Comparison of ENCODE assay signal across 10 mouse cellular contexts in the genomic region with DNA sequence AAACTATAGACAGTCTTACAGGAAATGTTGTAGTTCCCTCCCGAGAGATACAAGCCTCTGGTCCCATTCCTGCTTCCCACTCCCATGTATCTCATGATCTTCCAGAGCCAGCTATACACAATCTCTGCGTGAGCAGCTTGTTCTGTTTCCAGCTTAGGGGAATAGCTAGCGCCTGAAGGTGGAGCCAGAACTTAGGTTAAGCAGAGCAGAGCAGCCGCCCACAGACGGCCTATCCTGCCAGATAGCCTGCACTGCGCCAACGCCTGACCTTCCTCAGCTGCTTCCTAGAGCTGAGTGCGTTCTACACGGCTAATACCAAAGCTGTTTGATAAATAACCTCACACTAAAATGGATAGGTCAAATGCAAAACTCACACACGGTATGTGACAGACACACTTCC. TPM values are rescaled to one million over a fixed set of nuclear protein-coding genes. Genes with fewer than 3 reads are reported as not detected.
DNase-seq lines count a peak whose midpoint lies in the region; ATAC-seq and TF ChIP-seq lines count a peak whose summit lies in the region.
"Had no signal": no experiment of that assay in that cellular context is flagged by ENCODE, and none has a peak within 500 bp of the region (broad histone marks: within the 10 kb centered on the region; RNA-seq: fewer than 3 reads in every experiment).

No protein-coding gene starts in this region.

- H3K27me3 ChIP-seq in lung, embryonic 15.5 days, result no peaks in the 10 kb centered on the region
- no peaks in the 10 kb centered on the region for H3K27me3 ChIP-seq in lung, embryonic 16.5 days (ENCODE audit: control insufficient read depth, insufficient read depth, low read depth, low read length)
- H3K27me3 ChIP-seq in midbrain, embryonic 15.5 days (replicated peaks), result no peaks in the 10 kb centered on the region
- H3K27me3 ChIP-seq: heart, embryonic 13.5 days; limb, embryonic 13.5 days had no signal

- H3K9me3 ChIP-seq in lung, embryonic 15.5 days, result no peaks in the 10 kb centered on the region
- no peaks in the 10 kb centered on the region for H3K9me3 ChIP-seq in lung, embryonic 16.5 days (ENCODE audit: control insufficient read depth, low read length)
- no peaks in the 10 kb centered on the region for H3K9me3 ChIP-seq in midbrain, embryonic 15.5 days
- H3K9me3 ChIP-seq: heart, embryonic 13.5 days; limb, embryonic 13.5 days had no signal

- H3K4me2 ChIP-seq in lung, embryonic 15.5 days, result no peak overlapping the region
- no peak overlapping the region for H3K4me2 ChIP-seq in lung, embryonic 16.5 days (ENCODE audit: low read depth, low read length)
- H3K4me2 ChIP-seq in midbrain, embryonic 15.5 days, result no peak overlapping the region
- H3K4me2 ChIP-seq: heart, embryonic 13.5 days; limb, embryonic 13.5 days had no signal

- TF ChIP-seq CTCF in brain, embryonic 14.5 days (IDR thresholded peaks at IDR 0.05; ENCODE audit: borderline replicate concordance, extremely low read depth, insufficient read depth, insufficient read length), result peak; percentile 8; the same call in 1 of the 2 replicates

- H3K36me3 ChIP-seq in lung, embryonic 15.5 days, result peaks cover 4% of the 10 kb centered on the region; the same call in 1 of the 2 replicates
- 0 out of 2 replicates have a peak, but pooled peaks cover 3% of the 10 kb centered on the region for H3K36me3 ChIP-seq in lung, embryonic 16.5 days (ENCODE audit: control insufficient read depth, insufficient read depth, low read length)
- H3K36me3 ChIP-seq in midbrain, embryonic 15.5 days (replicated peaks), result no peaks in the 10 kb centered on the region

- no peak overlapping the region for H3K9ac ChIP-seq in lung, embryonic 15.5 days
- no peak overlapping the region for H3K9ac ChIP-seq in lung, embryonic 16.5 days (ENCODE audit: low read length)
- H3K9ac ChIP-seq in midbrain, embryonic 15.5 days, result no peak overlapping the region
- H3K9ac ChIP-seq: heart, embryonic 13.5 days; limb, embryonic 13.5 days had no signal

- no peak for DNase-seq in lung, postnatal 36 days
- DNase-seq in brain, embryonic 14.5 days (ENCODE audit: low read depth), result peak; percentile 35
- DNase-seq in heart, adult 8-10 months (ENCODE audit: low spot score), result peak; percentile 50
- DNase-seq in T-cell, adult 2 months (ENCODE audit: low spot score), result no peak
- no peak for DNase-seq in thymus, postnatal 25 days

- no peak for TF ChIP-seq POLR2A in brain, embryonic 14.5 days (IDR thresholded peaks at IDR 0.05; ENCODE audit: borderline replicate concordance, extremely low read depth, insufficient read depth, insufficient read length, poor library complexity, severe bottlenecking)

- 50% methylated on average over 10 of the region's 10 CpGs for WGBS in lung, embryonic 15.5 days
- WGBS in lung, embryonic 16.5 days, result 47% methylated on average over 10 of the region's 10 CpGs
- WGBS in midbrain, embryonic 15.5 days, result 75% methylated on average over 10 of the region's 10 CpGs

- no peaks in the 10 kb centered on the region for H3K4me1 ChIP-seq in lung, embryonic 15.5 days
- 0 out of 2 replicates have a peak, but pooled peaks cover 3% of the 10 kb centered on the region for H3K4me1 ChIP-seq in lung, embryonic 16.5 days (replicated peaks; ENCODE audit: control insufficient read depth, insufficient read depth, low read length)
- H3K4me1 ChIP-seq in midbrain, embryonic 15.5 days, result no peaks in the 10 kb centered on the region
- H3K4me1 ChIP-seq: limb, embryonic 13.5 days had no signal

- H3K4me3 ChIP-seq in lung, embryonic 15.5 days, result no peak overlapping the region
- no peak overlapping the region for H3K4me3 ChIP-seq in lung, embryonic 16.5 days (ENCODE audit: low read length)
- no peak overlapping the region for H3K4me3 ChIP-seq in midbrain, embryonic 15.5 days
- H3K4me3 ChIP-seq: heart, embryonic 13.5 days; limb, embryonic 13.5 days had no signal

- no peak overlapping the region for H3K27ac ChIP-seq in lung, embryonic 15.5 days
- H3K27ac ChIP-seq in lung, embryonic 16.5 days (ENCODE audit: low read length), result no peak overlapping the region
- no peak overlapping the region for H3K27ac ChIP-seq in midbrain, embryonic 15.5 days
- H3K27ac ChIP-seq: heart, embryonic 13.5 days; limb, embryonic 13.5 days had no signal

- peak; percentile 69; the same call in 1 of the 2 replicates for ATAC-seq in lung, embryonic 15.5 days (ENCODE audit: borderline replicate concordance, extremely low read depth, low FRiP score, low TSS enrichment)
- ATAC-seq in lung, embryonic 16.5 days (ENCODE audit: low read depth), result peak; percentile 47; the same call in 1 of the 2 replicates
- no peak for ATAC-seq in midbrain, embryonic 15.5 days (replicated peaks)

RNA-seq across cellular contexts. Expression of gene B3gntl1, which starts 23.1 kb away (rescaled TPM):
- polyA plus RNA-seq in lung, embryonic 15.5 days (2015; fragmentation: Nextera tagmentation; extraction: Ambion mirVana), result 6.9 and 8.0 TPM in 2 replicates
- 8.5 and 9.2 TPM in 2 replicates for polyA plus RNA-seq in brain, embryonic 14.5 days (2012; rRNA removed)
- total RNA-seq in heart, adult 8-10 months (2022), result 1 to 10 TPM; 4.0 to 5.7 (median 5.2) TPM
- polyA plus RNA-seq in lung, embryonic 16.5 days (2015; fragmentation: Nextera tagmentation; extraction: Ambion mirVana), result 6.8 and 7.1 TPM in 2 replicates
- polyA plus RNA-seq in midbrain, embryonic 15.5 days (2015; fragmentation: Nextera tagmentation; extraction: Ambion mirVana), result 7.3 and 8.2 TPM in 2 replicates

RNA-seq across cellular contexts. Expression of gene Metrnl, which starts 51.4 kb away (rescaled TPM):
- 27.6 and 28.2 TPM in 2 replicates for polyA plus RNA-seq in lung, embryonic 15.5 days (2015; fragmentation: Nextera tagmentation; extraction: Ambion mirVana)
- 7.5 and 11.9 TPM in 2 replicates for polyA plus RNA-seq in brain, embryonic 14.5 days (2012; rRNA removed)
- total RNA-seq in heart, adult 8-10 months (2022), result 10 to 100 TPM; 15.1 to 20.3 (median 19.2) TPM
- 25.8 and 30.1 TPM in 2 replicates for polyA plus RNA-seq in lung, embryonic 16.5 days (2015; fragmentation: Nextera tagmentation; extraction: Ambion mirVana)
- polyA plus RNA-seq in midbrain, embryonic 15.5 days (2015; fragmentation: Nextera tagmentation; extraction: Ambion mirVana), result 14.1 and 16.7 TPM in 2 replicates

Comparison
In these comparisons a context has a peak if more than half of its experiments do, and no peak if none do; other contexts are left out.
1. DNase-seq: peak in brain, embryonic 14.5 days (single experiment) and heart, adult 8-10 months (single experiment); none in lung, postnatal 36 days (single experiment), T-cell, adult 2 months (single experiment) and thymus, postnatal 25 days (single experiment).